19 mouse cellular contexts compared by ENCODE assay signal in the genomic region with DNA sequence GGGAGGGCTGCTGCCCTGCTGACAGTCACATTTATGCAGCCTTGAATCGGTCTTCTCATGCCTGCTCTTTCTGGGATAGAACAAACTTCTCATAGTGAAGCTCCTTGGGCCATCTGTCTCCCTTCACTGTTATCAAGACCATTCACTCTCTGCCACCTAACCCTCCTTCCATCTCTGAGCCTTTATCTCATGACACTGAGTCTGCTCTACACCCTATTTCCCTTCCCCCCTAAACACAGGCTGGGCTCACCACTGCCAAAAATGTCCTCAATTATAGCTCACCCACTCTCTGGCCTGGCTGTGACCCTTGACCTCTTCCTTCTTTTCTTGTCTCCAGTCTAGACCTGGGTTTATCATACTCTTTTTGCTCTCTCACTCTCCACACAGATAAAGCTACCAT.
DNase-seq lines count a peak whose midpoint lies in the region; ATAC-seq lines count a peak whose summit lies in the region.
"Had no signal": no experiment of that assay in that cellular context is flagged by ENCODE, and none has a peak within 500 bp of the region (broad histone marks: within the 10 kb centered on the region; RNA-seq: fewer than 3 reads in every experiment).

No protein-coding gene starts in this region.

- ATAC-seq in heart, embryonic 11.5 days (replicated peaks; ENCODE audit: insufficient number of reproducible peaks, low FRiP score, low TSS enrichment): peak; percentile 88
- peak; percentile 97 for ATAC-seq in megakaryocyte-erythroid progenitor cell, adult 5-6 weeks (replicated peaks; ENCODE audit: low FRiP score, low TSS enrichment, poor library complexity, severe bottlenecking)
- ATAC-seq: forebrain, embryonic 16.5 days had no signal

- H3K36me3 ChIP-seq in heart, embryonic 11.5 days (ENCODE audit: control insufficient read depth, insufficient read depth, low read length): no peaks in the 10 kb centered on the region
- H3K36me3 ChIP-seq in midbrain, embryonic 10.5 days: no peaks in the 10 kb centered on the region
- H3K36me3 ChIP-seq: embryonic facial prominence, embryonic 15.5 days; heart, embryonic 13.5 days had no signal

- no peak for DNase-seq in heart, postnatal 4 days
- peak; percentile 23 for DNase-seq in c-Kit-positive CD71-negative TER-119-negative erythroid progenitor cells, embryonic 14.5 days (ENCODE audit: low read depth)
- peak; percentile 74 for DNase-seq in liver
- DNase-seq in ovary, adult 18-20 months (ENCODE audit: low spot score): no peak
- DNase-seq in cerebellum, postnatal 10 days: no peak
- no peak for DNase-seq in midbrain, embryonic 10.5 days (ENCODE audit: low spot score)
- DNase-seq: adrenal gland, postnatal 10 days; cerebellum, adult 11 months; gastrocnemius, postnatal 10 days; kidney, adult 8-10 months; right cerebral cortex, adult 18-20 months; thymus, postnatal 36 days had no signal

- 23% methylated on average over 1 of the region's 1 CpGs for WGBS in heart, embryonic 11.5 days (ENCODE audit: insufficient replicate concordance)
- WGBS in midbrain, embryonic 10.5 days: 73% methylated on average over 1 of the region's 1 CpGs

- no peaks in the 10 kb centered on the region for H3K27me3 ChIP-seq in heart, embryonic 11.5 days (ENCODE audit: control insufficient read depth, insufficient read depth, low read length)
- no peaks in the 10 kb centered on the region for H3K27me3 ChIP-seq in midbrain, embryonic 10.5 days (ENCODE audit: low read depth, poor library complexity, severe bottlenecking)
- H3K27me3 ChIP-seq: embryonic facial prominence, embryonic 15.5 days; heart, embryonic 13.5 days had no signal

- H3K27ac ChIP-seq in heart, embryonic 11.5 days (ENCODE audit: low read depth, low read length): peak overlapping the region; percentile 54
- no peak overlapping the region for H3K27ac ChIP-seq in midbrain, embryonic 10.5 days (replicated peaks)
- H3K27ac ChIP-seq: embryonic facial prominence, embryonic 15.5 days; heart, embryonic 13.5 days; hindbrain, embryonic 14.5 days; macrophage had no signal

- H3K4me2 ChIP-seq in heart, embryonic 11.5 days: no peak overlapping the region
- H3K4me2 ChIP-seq: embryonic facial prominence, embryonic 15.5 days; heart, embryonic 13.5 days; hindbrain, embryonic 14.5 days had no signal

- no peak overlapping the region for H3K4me3 ChIP-seq in heart, embryonic 11.5 days (ENCODE audit: low read depth, low read length)
- no peak overlapping the region for H3K4me3 ChIP-seq in midbrain, embryonic 10.5 days
- H3K4me3 ChIP-seq: embryonic facial prominence, embryonic 15.5 days; heart, embryonic 13.5 days had no signal

- peaks cover 7% of the 10 kb centered on the region for H3K4me1 ChIP-seq in heart, embryonic 11.5 days (ENCODE audit: control insufficient read depth, insufficient read depth, low read length)
- H3K4me1 ChIP-seq in midbrain, embryonic 10.5 days: no peaks in the 10 kb centered on the region
- H3K4me1 ChIP-seq: embryonic facial prominence, embryonic 15.5 days had no signal

- no peak overlapping the region for H3K9ac ChIP-seq in heart, embryonic 11.5 days (ENCODE audit: low read depth, low read length)
- H3K9ac ChIP-seq: embryonic facial prominence, embryonic 15.5 days; heart, embryonic 13.5 days; hindbrain, embryonic 14.5 days had no signal

- H3K9me3 ChIP-seq in heart, embryonic 11.5 days (replicated peaks; ENCODE audit: control insufficient read depth, low read length): no peaks in the 10 kb centered on the region
- no peaks in the 10 kb centered on the region for H3K9me3 ChIP-seq in midbrain, embryonic 10.5 days (replicated peaks)
- H3K9me3 ChIP-seq: embryonic facial prominence, embryonic 15.5 days; heart, embryonic 13.5 days had no signal

Comparison
In these comparisons a context has a peak if more than half of its experiments do, and no peak if none do; other contexts are left out.
1. DNase-seq: peak in c-Kit-positive CD71-negative TER-119-negative erythroid progenitor cells, embryonic 14.5 days (single experiment) and liver (single experiment); none in heart, postnatal 4 days (single experiment), ovary, adult 18-20 months (single experiment), cerebellum, postnatal 10 days (0 of 2) and midbrain, embryonic 10.5 days (single experiment).